8 mouse cellular contexts compared by ENCODE assay signal in the genomic region with DNA sequence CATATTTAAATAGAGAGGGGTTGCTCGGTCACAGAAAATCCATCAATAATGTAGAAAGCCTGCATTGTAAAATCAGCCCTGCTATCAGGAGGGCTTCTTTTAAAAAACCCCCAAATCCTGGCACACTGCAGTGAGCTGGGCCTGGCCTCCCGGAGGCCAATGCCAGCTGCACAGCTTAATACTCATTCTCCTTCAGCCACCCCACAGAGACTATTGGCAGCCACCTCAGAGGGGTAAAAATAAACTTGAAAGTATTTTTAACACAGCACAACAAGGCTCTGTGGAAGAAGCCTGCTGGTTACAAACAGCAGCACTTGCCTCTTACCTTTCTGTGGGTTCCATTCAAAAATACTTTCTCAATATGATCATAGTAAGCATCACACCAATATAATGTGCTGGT.
DNase-seq lines count a peak whose midpoint lies in the region; ATAC-seq and TF ChIP-seq lines count a peak whose summit lies in the region.

No protein-coding gene starts in this region.

- H3K4me1 ChIP-seq in cerebellum, adult 2 months (ENCODE audit: control insufficient read depth, insufficient read depth, low read length), result peaks cover 9% of the 10 kb centered on the region
- H3K4me1 ChIP-seq in heart, embryonic 13.5 days, result 0 out of 2 replicates have a peak, but pooled peaks cover 3% of the 10 kb centered on the region
- no peaks in the 10 kb centered on the region for H3K4me1 ChIP-seq in limb, embryonic 10.5 days

- TF ChIP-seq POLR2A in cerebellum, adult 2 months (IDR thresholded peaks at IDR 0.05; ENCODE audit: borderline replicate concordance, insufficient read depth, low read length), result peak; percentile 13; the same call in 1 of the 2 replicates

- no peaks in the 10 kb centered on the region for H3K36me3 ChIP-seq in heart, embryonic 13.5 days
- H3K36me3 ChIP-seq in limb, embryonic 10.5 days, result no peaks in the 10 kb centered on the region

- H3K9me3 ChIP-seq in heart, embryonic 13.5 days, result no peaks in the 10 kb centered on the region
- no peaks in the 10 kb centered on the region for H3K9me3 ChIP-seq in limb, embryonic 10.5 days (replicated peaks)

- H3K27me3 ChIP-seq in cerebellum, adult 2 months (ENCODE audit: control insufficient read depth, insufficient read depth, low read length), result no peaks in the 10 kb centered on the region
- H3K27me3 ChIP-seq in heart, embryonic 13.5 days (replicated peaks), result no peaks in the 10 kb centered on the region
- H3K27me3 ChIP-seq in limb, embryonic 10.5 days (ENCODE audit: low read depth, poor library complexity, severe bottlenecking), result no peaks in the 10 kb centered on the region

- no peak for TF ChIP-seq CTCF in cerebellum, adult 2 months (IDR thresholded peaks at IDR 0.05; ENCODE audit: borderline replicate concordance, insufficient read depth, low read depth, low read length)

- DNase-seq in brain, adult 2 months (ENCODE audit: low read depth, low spot score), result peak; percentile 91
- peak; percentile 77 to 91 for DNase-seq in cerebellum, adult 2 months
- peak; percentile 8 to 37 for DNase-seq in left cerebral cortex, adult 8-10 months (ENCODE audit: low spot score in 2 of 2)
- DNase-seq in lung, postnatal 14 days, result no peak
- DNase-seq in testis, postnatal 10 days (ENCODE audit: low spot score), result no peak
- DNase-seq in embryo, embryonic 10.5 days (ENCODE audit: low spot score), result no peak
- no peak for DNase-seq in limb, embryonic 10.5 days (ENCODE audit: low spot score)

- 0 out of 2 replicates have a peak overlapping the region, but pooled peaks have one; percentile 18 for H3K4me2 ChIP-seq in heart, embryonic 13.5 days

- no peak overlapping the region for H3K4me3 ChIP-seq in cerebellum, adult 2 months (replicated peaks; ENCODE audit: insufficient read depth, low read depth, low read length)
- no peak overlapping the region for H3K4me3 ChIP-seq in heart, embryonic 13.5 days
- H3K4me3 ChIP-seq in limb, embryonic 10.5 days, result no peak overlapping the region

- ATAC-seq in heart, embryonic 13.5 days (ENCODE audit: extremely low read depth, insufficient number of reproducible peaks, low FRiP score, low TSS enrichment), result no peak

- WGBS in cerebellum, adult 2 months, result 8% methylated on average over 2 of the region's 2 CpGs
- 43% methylated on average over 2 of the region's 2 CpGs for WGBS in heart, embryonic 13.5 days
- 62% methylated on average over 2 of the region's 2 CpGs for WGBS in limb, embryonic 10.5 days

- H3K9ac ChIP-seq in heart, embryonic 13.5 days, result no peak overlapping the region

- peak overlapping the region; percentile 51; the same call in 1 of the 2 replicates for H3K27ac ChIP-seq in cerebellum, adult 2 months (ENCODE audit: insufficient read depth, low read length)
- peak overlapping the region; percentile 43; the same call in 1 of the 2 replicates for H3K27ac ChIP-seq in heart, embryonic 13.5 days (replicated peaks)
- H3K27ac ChIP-seq in limb, embryonic 10.5 days, result no peak overlapping the region

Comparison
In these comparisons a context has a peak if more than half of its experiments do, and no peak if none do; other contexts are left out.
1. DNase-seq: peak in brain, adult 2 months (single experiment), cerebellum, adult 2 months (2 of 2) and left cerebral cortex, adult 8-10 months (2 of 2); none in lung, postnatal 14 days (single experiment), testis, postnatal 10 days (single experiment), embryo, embryonic 10.5 days (single experiment) and limb, embryonic 10.5 days (single experiment).